Mouse (Mus musculus): Measurements from ENCODE around the gene Plxdc2. TPM values are rescaled to one million over a fixed set of nuclear protein-coding genes. Genes with fewer than 3 reads are reported as not detected.
"Not testable (repeated sequence)": the region's sequence is repeated elsewhere in the genome, so short reads cannot be mapped to it uniquely, and the experiment has no call there.

Gene Plxdc2
- polyA plus RNA-seq, 1 experiment from 2014 or later = 16.5 TPM

- DNase-seq (ENCODE audit: low spot score) (no peak), ATAC-seq (replicated peaks; ENCODE audit: low FRiP score) (no peak)
- 94% methylated on average over 2 of the region's 2 CpGs for WGBS
- Histone ChIP-seq H3K9ac (ENCODE audit: low read length) (no peak overlapping the region), H3K4me2 (ENCODE audit: low read depth, low read length, severe bottlenecking) (no peak overlapping the region), H3K4me1 (replicated peaks; ENCODE audit: control insufficient read depth, insufficient read depth, low read length) (no peaks in the 10 kb centered on the region), H3K4me3 (ENCODE audit: low read depth, low read length) (no peak overlapping the region), H3K27ac (ENCODE audit: low read depth, low read length) (no peak overlapping the region), H3K36me3 (ENCODE audit: control insufficient read depth, insufficient read depth, low read length) (no peaks in the 10 kb centered on the region), H3K27me3 (ENCODE audit: control insufficient read depth, insufficient read depth, low read length) (no peaks in the 10 kb centered on the region), H3K9me3 (ENCODE audit: control insufficient read depth, low read length) (no peaks in the 10 kb centered on the region)
Observed at GRCm38 (mm10) chr2:16759766-16760165, 403.7 kb downstream of the Plxdc2 start.

GRCm38 (mm10) chr2:16769149-16769548 lies 413.0 kb downstream of the Plxdc2 start:
- H3K9me3 ChIP-seq (ENCODE audit: control insufficient read depth, low read length); DNase-seq (ENCODE audit: low spot score); H3K4me3 ChIP-seq (ENCODE audit: low read depth, low read length); H3K4me2 ChIP-seq (ENCODE audit: low read depth, low read length, severe bottlenecking); H3K4me1 ChIP-seq (replicated peaks; ENCODE audit: control insufficient read depth, insufficient read depth, low read length); ATAC-seq (replicated peaks; ENCODE audit: low FRiP score); H3K9ac ChIP-seq (ENCODE audit: low read length); H3K36me3 ChIP-seq (ENCODE audit: control insufficient read depth, insufficient read depth, low read length); H3K27ac ChIP-seq (ENCODE audit: low read depth, low read length); H3K27me3 ChIP-seq (ENCODE audit: control insufficient read depth, insufficient read depth, low read length): not testable (repeated sequence)
- 95% methylated on average over 5 of the region's 7 CpGs for WGBS

GRCm38 (mm10) chr2:16773398-16774113 lies 417.5 kb downstream of the Plxdc2 start:
- Histone ChIP-seq H3K36me3 (ENCODE audit: control insufficient read depth, insufficient read depth, low read length) (no peaks in the 10 kb centered on the region), H3K9ac (ENCODE audit: low read length) (no peak overlapping the region), H3K27ac (ENCODE audit: low read depth, low read length) (no peak overlapping the region), H3K4me3 (ENCODE audit: low read depth, low read length) (no peak overlapping the region), H3K27me3 (ENCODE audit: control insufficient read depth, insufficient read depth, low read length) (no peaks in the 10 kb centered on the region), H3K4me1 (replicated peaks; ENCODE audit: control insufficient read depth, insufficient read depth, low read length) (no peaks in the 10 kb centered on the region), H3K9me3 (ENCODE audit: control insufficient read depth, low read length) (no peaks in the 10 kb centered on the region), H3K4me2 (ENCODE audit: low read depth, low read length, severe bottlenecking) (no peak overlapping the region)
- DNase-seq (ENCODE audit: low spot score) (no peak), ATAC-seq (replicated peaks; ENCODE audit: low FRiP score) (no peak)
- 49% methylated on average over 1 of the region's 1 CpGs for WGBS

GRCm38 (mm10) chr2:16774114-16774433 lies 418.0 kb downstream of the Plxdc2 start:
- no peak overlapping the region for H3K4me2 ChIP-seq (ENCODE audit: low read depth, low read length, severe bottlenecking)
- H3K9me3 ChIP-seq (ENCODE audit: control insufficient read depth, low read length) = no peaks in the 10 kb centered on the region
- H3K4me1 ChIP-seq (replicated peaks; ENCODE audit: control insufficient read depth, insufficient read depth, low read length) = no peaks in the 10 kb centered on the region
- ATAC-seq (replicated peaks; ENCODE audit: low FRiP score) (no peak), DNase-seq (ENCODE audit: low spot score) (peak; percentile 30)
- H3K4me3 ChIP-seq (ENCODE audit: low read depth, low read length) = no peak overlapping the region
- no peak overlapping the region for H3K9ac ChIP-seq (ENCODE audit: low read length)
- H3K27ac ChIP-seq (ENCODE audit: low read depth, low read length) = no peak overlapping the region
- H3K27me3 ChIP-seq (ENCODE audit: control insufficient read depth, insufficient read depth, low read length) = no peaks in the 10 kb centered on the region
- WGBS = 82% methylated on average over 3 of the region's 3 CpGs
- no peaks in the 10 kb centered on the region for H3K36me3 ChIP-seq (ENCODE audit: control insufficient read depth, insufficient read depth, low read length)

- no peaks in the 10 kb centered on the region for H3K4me1 ChIP-seq (replicated peaks; ENCODE audit: control insufficient read depth, insufficient read depth, low read length)
- no peak for ATAC-seq (replicated peaks; ENCODE audit: low FRiP score)
- no peak overlapping the region for H3K4me2 ChIP-seq (ENCODE audit: low read depth, low read length, severe bottlenecking)
- no peak overlapping the region for H3K4me3 ChIP-seq (ENCODE audit: low read depth, low read length)
- H3K36me3 ChIP-seq (ENCODE audit: control insufficient read depth, insufficient read depth, low read length) = no peaks in the 10 kb centered on the region
- no peaks in the 10 kb centered on the region for H3K9me3 ChIP-seq (ENCODE audit: control insufficient read depth, low read length)
- no peaks in the 10 kb centered on the region for H3K27me3 ChIP-seq (ENCODE audit: control insufficient read depth, insufficient read depth, low read length)
- H3K27ac ChIP-seq (ENCODE audit: low read depth, low read length) = no peak overlapping the region
- H3K9ac ChIP-seq (ENCODE audit: low read length) = no peak overlapping the region
- DNase-seq (ENCODE audit: low spot score) = no peak
Observed at GRCm38 (mm10) chr2:16795283-16795682, 439.2 kb downstream of the Plxdc2 start.

Measured in forebrain, embryonic 11.5 days (tissue).